Mouse (Mus musculus): ENCODE data around the gene St3gal3.

Gene St3gal3

DNA sequence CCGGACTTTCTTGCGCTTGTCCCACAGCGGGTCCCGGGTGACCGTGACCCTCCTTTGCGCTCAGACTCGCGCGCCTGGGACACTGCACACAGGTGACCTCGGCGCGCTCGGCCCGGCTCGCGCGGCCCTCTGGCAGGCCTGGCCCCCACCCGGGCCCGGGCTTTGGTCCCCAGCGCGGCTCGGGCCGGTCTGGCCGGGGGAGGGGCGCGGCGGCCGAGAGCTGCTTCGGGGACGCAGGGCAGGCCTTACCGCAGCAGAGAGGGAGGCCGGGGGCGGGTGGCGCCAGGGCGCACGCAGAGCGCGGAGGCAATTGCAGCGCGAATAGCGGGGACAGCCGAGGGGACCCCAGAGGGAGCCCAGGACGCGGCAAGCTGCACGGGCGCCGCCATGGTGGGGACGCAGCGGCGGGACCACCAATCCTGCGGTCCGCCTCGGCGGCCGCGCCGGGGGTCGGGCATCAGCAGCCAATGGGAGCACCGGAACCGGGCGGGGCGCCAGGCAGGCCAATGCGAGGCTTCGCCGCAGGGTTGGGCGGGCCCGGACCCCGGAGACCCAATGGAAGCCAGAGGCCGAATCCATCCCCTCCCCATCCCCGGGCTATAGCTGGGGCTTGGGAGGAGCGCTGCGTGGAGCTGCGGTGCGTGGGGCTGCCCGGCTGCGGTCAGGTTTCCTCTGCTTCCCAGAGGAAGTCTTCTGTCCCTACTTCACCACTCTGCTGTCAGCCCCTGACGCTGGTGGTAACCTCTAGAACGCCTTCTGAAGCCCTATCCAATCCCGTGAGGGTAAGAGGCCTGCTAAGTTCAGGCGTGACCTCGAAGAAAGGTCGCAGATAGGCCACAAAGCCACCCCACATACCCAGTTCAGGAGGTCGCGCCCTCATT, at the start of gene St3gal3:
Gene St3gal3, minus strand, starts transcription at position 430 of the 881 bp plus-strand sequence.
- in situ Hi-C loops (cut with MboI, MseI) = no loop called here

- in situ Hi-C loops (cut with MboI, MseI) = no loop called here
These were observed 45.8 kb upstream of the St3gal3 start for GRCm38 (mm10) chr4:118180301-118181080.

GRCm38 (mm10) chr4:118179467-118180300, 45.0 kb upstream of the St3gal3 start, which contains the start of gene Kdm4a:
TSS of gene Kdm4a (minus strand) at chr4:118180043.
- in situ Hi-C loops (cut with MboI, MseI) = loop anchor here (10.0 kb wide), 1 partner anchor 255 kb away; the partner anchor contains the start of gene Cdc20

DNA sequence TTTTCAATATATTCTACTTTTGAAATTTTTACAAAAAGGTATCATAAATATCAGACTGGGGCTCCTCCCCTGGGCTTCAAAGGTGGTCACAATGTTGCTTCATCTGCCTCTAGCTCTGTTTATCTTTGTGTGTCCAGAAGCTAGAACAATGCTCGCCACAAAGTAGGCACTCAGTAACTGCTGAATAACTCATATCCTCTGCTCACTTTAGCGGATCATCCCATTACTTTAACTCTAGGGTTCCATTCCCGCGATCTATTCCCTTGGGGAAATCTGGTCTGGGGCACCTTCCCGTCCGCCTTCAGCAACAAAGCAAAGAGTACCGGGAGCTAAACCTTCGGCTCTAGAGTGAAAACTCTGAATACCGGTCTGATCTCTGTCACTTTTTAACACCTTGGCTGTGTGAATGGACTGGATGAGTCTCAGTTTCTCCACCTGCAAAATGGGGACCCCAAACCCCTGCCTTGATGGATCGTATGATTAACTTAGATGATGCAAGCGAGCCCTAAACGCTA, 44.3 kb upstream of the St3gal3 start:
- in situ Hi-C loops (cut with MboI, MseI) = loop anchor here (10.0 kb wide), 1 partner anchor 256 kb away; the partner anchor contains the start of gene Cdc20

- in situ Hi-C loops (cut with MboI, MseI) = loop anchor here (10.0 kb wide), 1 partner anchor 262 kb away; the partner anchor contains the start of gene Cdc20
These were observed 37.7 kb upstream of the St3gal3 start for GRCm38 (mm10) chr4:118172461-118172860.

GRCm38 (mm10) chr4:118171006-118171405, 36.3 kb upstream of the St3gal3 start:
- in situ Hi-C loops (cut with MboI, MseI) = loop anchor here (10.0 kb wide), 1 partner anchor 264 kb away; the partner anchor contains the start of gene Cdc20

GRCm38 (mm10) chr4:118162123-118162522, 27.4 kb upstream of the St3gal3 start:
- in situ Hi-C loops (cut with MboI, MseI) = loop anchor here (5.0 kb wide), 1 partner anchor 50 kb away; no protein-coding TSS in a partner anchor

DNA sequence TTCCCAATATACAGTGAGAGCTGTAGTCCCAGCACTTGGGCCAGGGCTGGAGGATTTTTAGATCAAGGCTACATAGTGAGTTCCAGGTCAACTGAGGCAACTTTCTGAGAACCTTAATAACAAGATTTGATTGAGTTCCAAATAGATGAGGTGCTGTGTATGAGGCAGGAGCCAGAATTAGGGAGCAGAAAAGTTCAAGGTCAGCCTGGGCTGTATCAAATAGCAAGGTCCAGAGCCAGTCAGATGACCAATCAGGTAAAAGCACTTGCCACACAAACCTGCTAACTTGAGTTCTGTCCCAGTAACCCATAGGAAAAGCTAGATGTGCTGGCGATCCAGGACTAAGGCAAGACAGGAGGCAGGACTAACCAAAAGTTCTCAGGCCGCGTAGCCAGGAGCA, 23.0 kb upstream of the St3gal3 start:
- in situ Hi-C loops (cut with MboI, MseI) = no loop called here

- in situ Hi-C loops (cut with MboI, MseI) = no loop called here
These were observed 21.8 kb upstream of the St3gal3 start for GRCm38 (mm10) chr4:118156559-118156958.

GRCm38 (mm10) chr4:118154889-118155288, 20.2 kb upstream of the St3gal3 start:
- in situ Hi-C loops (cut with MboI, MseI) = no loop called here

DNA sequence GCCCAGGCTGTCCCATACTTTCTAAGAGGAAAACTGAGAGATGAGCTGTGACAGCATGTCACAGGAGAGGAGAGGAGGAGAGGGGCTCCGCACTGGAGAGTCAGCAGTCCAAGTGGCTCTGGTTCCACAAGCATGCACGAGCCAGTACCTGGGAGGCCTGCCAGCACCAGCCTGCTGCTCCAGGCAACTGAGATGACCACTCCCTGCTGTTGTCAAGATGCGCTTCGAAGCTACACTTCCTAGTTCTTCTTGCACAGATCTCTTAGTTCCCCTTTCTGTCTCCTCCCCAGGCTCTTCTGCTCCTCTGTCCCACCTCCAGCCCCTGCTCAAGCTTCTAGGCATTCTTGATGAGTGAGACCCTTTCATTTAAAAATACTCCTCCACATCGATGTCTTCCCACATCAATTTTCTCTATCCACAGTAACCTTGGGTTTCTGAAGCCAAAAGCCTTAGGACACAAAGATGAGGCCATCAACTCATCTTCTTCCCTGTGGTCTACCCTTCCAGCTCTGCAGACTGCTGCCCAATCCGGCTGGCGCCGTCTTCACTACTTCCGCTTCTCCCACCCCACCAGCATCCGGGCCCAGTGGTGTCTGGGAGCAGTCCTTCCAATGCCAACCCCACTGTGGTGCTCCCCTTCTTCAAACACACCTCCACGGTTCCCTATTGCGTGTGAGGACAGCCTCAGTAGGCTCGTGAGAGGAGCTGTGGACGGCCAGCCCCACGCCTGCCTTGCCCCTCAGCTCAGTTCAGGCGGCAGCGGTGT, 17.5 kb upstream of the St3gal3 start:
- in situ Hi-C loops (cut with MboI, MseI) = no loop called here

DNA sequence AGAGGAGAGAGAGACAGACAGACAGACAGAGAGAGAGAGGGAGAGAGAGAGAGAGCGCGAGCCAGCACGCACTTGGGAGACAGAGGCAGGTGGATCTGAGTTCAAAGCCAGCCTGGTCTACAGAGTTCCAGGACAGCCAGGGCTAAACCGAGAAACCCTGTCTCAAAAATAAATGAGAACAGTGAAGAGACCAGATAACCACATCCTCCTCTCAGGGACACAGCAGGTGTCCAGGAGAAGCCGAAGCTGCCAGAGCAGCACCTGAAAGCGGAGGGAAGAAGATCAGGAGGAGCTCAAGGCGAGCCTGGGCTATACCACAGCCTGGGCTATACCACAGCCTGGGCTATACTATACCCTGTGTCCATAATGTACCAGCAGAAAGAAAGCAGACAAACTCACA, 16.1 kb upstream of the St3gal3 start:
- in situ Hi-C loops (cut with MboI, MseI) = no loop called here

DNA sequence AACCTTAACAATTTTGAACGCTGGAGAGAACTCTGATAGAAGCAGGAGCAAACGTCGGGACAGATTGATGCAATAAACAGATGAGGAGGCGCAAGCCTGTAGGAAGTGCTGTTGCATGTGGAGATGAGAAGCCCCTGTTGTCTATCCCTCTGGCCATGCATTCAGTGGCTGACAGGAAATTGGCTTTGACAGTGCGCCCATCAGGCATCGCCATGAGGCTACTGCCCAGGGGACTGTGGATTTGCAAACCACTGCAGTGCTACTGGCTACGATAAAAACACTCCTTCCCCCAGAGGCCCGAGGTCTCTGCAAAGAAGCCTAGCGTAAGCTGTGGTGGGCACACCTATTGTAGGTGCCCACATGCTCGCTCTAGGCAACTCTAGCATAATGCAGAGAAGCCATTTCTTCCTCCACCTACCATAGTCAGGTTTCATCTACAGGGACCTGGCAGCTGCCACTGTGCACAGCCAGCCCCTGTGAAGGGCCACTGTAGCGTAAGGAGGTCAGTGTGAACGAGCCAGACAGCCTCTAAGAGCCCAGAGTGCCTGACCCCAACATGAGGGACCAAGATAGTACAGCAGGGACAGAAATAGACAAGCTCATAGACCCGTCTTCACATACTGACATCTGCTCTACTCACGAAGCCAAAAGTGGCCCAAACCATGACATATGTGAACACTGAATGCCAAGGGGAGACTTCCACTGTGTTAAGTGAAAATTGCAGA, 15.4 kb upstream of the St3gal3 start:
- in situ Hi-C loops (cut with MboI, MseI) = no loop called here

GRCm38 (mm10) chr4:118149055-118149576, 14.4 kb upstream of the St3gal3 start:
- in situ Hi-C loops (cut with MboI, MseI) = no loop called here

DNA sequence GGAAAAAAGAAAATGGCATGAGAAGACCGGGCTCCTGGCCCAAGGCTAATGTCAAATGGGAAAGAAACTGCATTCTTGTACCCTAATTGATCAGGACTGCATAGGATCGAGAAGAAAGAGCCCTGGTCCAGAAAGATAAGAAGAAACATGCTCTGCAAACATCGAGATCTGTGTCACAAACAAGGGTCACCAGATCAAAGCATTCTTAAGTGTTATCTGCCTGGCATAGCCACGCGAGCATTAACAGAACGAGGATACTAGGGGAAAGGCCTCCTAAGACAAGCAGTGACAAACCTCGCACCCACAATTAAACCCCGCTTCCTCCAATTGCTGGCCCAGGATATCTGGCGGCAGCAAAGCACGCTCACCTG, 13.6 kb upstream of the St3gal3 start:
- in situ Hi-C loops (cut with MboI, MseI) = no loop called here

DNA sequence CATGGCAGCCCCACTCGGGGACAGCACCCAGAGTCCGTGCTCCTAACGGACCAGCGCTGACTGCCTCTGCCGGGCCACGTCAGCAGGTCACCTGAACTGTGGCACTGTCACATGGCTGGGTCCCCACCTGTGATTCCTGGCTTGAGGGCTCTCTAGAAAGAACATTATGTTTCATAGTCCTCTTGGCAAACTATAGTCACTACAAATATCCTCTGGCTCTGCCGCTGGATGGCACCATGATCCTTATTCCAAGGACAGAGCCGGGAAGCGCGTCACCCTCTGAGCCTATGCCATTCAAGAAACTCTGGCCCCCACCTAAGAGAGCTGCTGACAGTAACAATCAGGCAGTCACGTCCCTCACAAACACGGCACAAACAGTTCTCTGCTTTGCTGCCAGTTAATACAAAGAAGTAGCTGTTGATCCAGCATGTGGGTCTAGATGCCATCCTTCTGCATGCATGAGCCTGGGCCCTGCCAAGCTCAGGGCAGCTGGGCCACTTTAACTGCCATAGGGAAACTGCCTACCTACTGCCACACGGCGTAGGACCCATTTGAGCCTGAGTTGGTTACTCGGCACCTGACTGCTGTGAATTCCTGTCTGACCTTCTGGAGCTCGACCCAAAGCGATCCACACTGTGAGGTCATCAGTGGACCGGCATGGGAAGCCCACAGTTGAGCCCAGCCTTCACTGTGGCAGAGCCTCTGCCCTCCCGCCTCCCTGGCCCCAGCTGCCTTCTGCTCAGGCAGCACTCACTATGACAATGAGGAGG, 13.0 kb upstream of the St3gal3 start:
- in situ Hi-C loops (cut with MboI, MseI) = no loop called here

GRCm38 (mm10) chr4:118147090-118147489, 12.4 kb upstream of the St3gal3 start:
- in situ Hi-C loops (cut with MboI, MseI) = no loop called here

GRCm38 (mm10) chr4:118144324-118144723, 9.6 kb upstream of the St3gal3 start:
- in situ Hi-C loops (cut with MboI, MseI) = no loop called here

GRCm38 (mm10) chr4:118143679-118144078, 9.0 kb upstream of the St3gal3 start:
- in situ Hi-C loops (cut with MboI, MseI) = no loop called here
